Mouse (Mus musculus): Measurements from ENCODE around the gene Prorsd1. TPM values are rescaled to one million over a fixed set of nuclear protein-coding genes. Genes with fewer than 3 reads are reported as not detected.

Prorsd1 gene
- total RNA-seq, 1 experiment from 2014 or later = 60.4 TPM

DNA sequence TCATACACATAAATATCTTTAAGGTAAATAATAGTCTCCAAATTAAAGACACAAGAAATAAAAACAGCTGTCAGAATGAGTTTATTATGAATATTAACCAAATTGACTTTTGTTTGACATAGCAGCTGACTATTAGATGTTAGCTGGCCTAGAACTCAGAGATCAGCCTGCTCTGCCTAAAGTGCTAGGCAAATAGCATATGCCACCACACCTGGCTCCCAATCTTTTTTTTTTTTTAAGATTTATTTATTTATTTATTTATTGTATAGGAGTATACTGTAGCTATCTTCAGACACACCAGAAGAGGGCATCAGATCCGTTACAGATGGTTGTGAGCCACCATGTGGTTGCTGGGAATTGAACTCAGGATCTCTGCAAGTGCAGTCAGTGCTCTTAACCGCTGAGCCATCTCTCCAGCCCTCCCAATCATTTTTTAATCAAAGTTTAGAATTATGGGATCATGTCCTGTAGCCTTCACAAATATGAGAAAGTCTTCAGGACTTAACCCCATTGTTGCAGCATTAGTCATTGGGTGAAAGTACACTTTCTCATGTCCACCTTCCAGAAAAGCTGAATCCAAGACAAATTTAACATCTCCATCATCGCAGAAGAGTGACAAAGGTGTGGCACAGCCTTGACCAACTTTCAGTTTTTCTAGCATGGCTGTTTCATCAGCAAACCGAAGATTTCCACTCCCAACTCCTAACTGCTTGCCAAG lies 1.9 kb downstream of the Prorsd1 start:
- ATAC-seq (replicated peaks in 1 of 2; ENCODE audit: insufficient read depth in 1 of 2, low FRiP score in 2 of 2, low TSS enrichment in 1 of 2, low read depth in 1 of 2, poor library complexity in 2 of 2, severe bottlenecking in 2 of 2) = no peak

GRCm38 (mm10) chr11:29509421-29509820 lies 5.4 kb downstream of the Prorsd1 start:
- no peak for ATAC-seq (replicated peaks in 1 of 2; ENCODE audit: insufficient read depth in 1 of 2, low FRiP score in 2 of 2, low TSS enrichment in 1 of 2, low read depth in 1 of 2, poor library complexity in 2 of 2, severe bottlenecking in 2 of 2)

DNA sequence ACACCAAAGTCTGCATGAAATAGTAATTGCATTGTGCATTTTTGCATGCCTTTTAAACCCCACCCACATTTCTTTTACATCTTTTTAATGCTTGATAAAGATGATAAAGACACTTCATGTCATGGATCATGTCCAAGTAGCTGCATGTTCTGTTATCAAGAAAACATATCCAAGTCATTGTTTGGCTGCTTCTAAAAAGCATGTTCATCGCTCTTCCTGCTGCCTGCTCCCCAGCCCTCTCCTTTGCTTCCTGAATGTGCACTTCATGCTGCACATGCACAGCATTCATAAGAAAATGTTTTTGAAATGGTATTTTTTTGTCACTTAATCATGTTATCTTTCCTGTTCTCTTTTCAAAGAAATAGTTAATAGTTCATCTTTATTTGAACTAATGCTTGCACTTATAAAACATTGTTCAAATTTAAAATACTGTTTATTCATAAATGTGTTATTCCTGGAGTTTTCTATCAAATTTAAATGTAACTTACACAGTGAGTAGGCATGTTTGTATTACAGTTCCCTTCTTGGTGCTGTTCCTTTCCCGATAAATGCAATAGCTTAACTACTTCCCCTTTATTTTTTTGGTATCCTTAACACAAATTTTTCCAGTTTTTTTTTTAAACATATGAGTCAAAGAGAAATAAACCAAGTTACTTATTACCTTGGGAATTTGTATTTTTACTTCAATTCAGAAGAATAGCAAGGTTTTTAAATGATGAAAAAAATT lies 9.8 kb downstream of the Prorsd1 start:
- no peak for ATAC-seq (replicated peaks in 1 of 2; ENCODE audit: insufficient read depth in 1 of 2, low FRiP score in 2 of 2, low TSS enrichment in 1 of 2, low read depth in 1 of 2, poor library complexity in 2 of 2, severe bottlenecking in 2 of 2)

GRCm38 (mm10) chr11:29503948-29504893 lies 10.6 kb downstream of the Prorsd1 start:
- ATAC-seq (replicated peaks in 1 of 2; ENCODE audit: insufficient read depth in 1 of 2, low FRiP score in 2 of 2, low TSS enrichment in 1 of 2, low read depth in 1 of 2, poor library complexity in 2 of 2, severe bottlenecking in 2 of 2) = no peak

DNA sequence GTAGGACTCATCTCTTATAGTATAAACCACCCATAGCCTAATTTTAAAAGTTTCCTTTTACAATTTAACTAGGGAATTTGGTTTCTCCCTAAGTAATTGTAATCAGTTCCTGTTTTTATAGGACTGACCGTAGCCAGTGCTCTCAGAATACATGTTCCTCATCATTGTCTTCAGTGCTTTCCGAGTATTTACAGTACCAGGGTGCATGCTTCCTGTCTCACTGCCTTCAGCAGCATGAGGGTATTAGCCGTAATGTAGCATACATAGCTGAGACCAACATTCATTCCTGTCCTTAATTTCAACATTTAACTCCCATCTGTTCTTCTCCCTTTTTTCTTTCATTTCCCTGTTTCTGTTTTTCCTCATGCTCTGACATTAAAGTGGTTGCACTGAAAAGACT lies 17.9 kb downstream of the Prorsd1 start:
- no peak for ATAC-seq (replicated peaks in 1 of 2; ENCODE audit: insufficient read depth in 1 of 2, low FRiP score in 2 of 2, low TSS enrichment in 1 of 2, low read depth in 1 of 2, poor library complexity in 2 of 2, severe bottlenecking in 2 of 2)

GRCm38 (mm10) chr11:29493135-29493534 lies 21.7 kb downstream of the Prorsd1 start:
- no peak for ATAC-seq (replicated peaks in 1 of 2; ENCODE audit: insufficient read depth in 1 of 2, low FRiP score in 2 of 2, low TSS enrichment in 1 of 2, low read depth in 1 of 2, poor library complexity in 2 of 2, severe bottlenecking in 2 of 2)

GRCm38 (mm10) chr11:29474676-29475075 lies 40.2 kb downstream of the Prorsd1 start:
- ATAC-seq (replicated peaks in 1 of 2; ENCODE audit: insufficient read depth in 1 of 2, low FRiP score in 2 of 2, low TSS enrichment in 1 of 2, low read depth in 1 of 2, poor library complexity in 2 of 2, severe bottlenecking in 2 of 2) = no peak

Other genes starting within 250 kb of the Prorsd1 start
- gene Ccdc88a, start 141.4 kb downstream of the Prorsd1 start, total RNA-seq (2017) = 38.1 and 53.1 TPM in 2 replicates
- 66.2 and 80.5 TPM in 2 replicates for gene Mtif2, start 11.4 kb upstream of the Prorsd1 start, total RNA-seq (2017)
- not detected in 2 replicates for gene Clhc1, start 32.9 kb upstream of the Prorsd1 start, total RNA-seq (2017)
- 774 and 1,451 TPM in 2 replicates for gene Rps27a, start 33.1 kb upstream of the Prorsd1 start, total RNA-seq (2017)
- gene Rtn4, start 177.9 kb upstream of the Prorsd1 start, total RNA-seq (2017) = 126 and 139 TPM in 2 replicates

All from hematopoietic stem cell, adult 5-6 weeks (primary cell).